Mouse (Mus musculus): ENCODE measurements around the gene H2-Eb1.
"Not testable (repeated sequence)": the region's sequence is repeated elsewhere in the genome, so short reads cannot be mapped to it uniquely, and the experiment has no call there.

- not testable (repeated sequence) for TF ChIP-seq CTCF (IDR thresholded peaks at IDR 0.05; ENCODE audit: low read depth, low read length); POLR2A (IDR thresholded peaks at IDR 0.05; ENCODE audit: extremely low read depth, insufficient read depth, low read length)
These were observed 4.9 kb downstream of the H2-Eb1 start for GRCm38 (mm10) chr17:34310526-34310925.

Data from liver, adult 2 months (tissue).